Mouse (Mus musculus) embryonic facial prominence, embryonic 11.5 days (tissue): ENCODE measurements at regions not wholly inside any gene's neighbourhood (a gene's known extent, or its start where the extent isn't known, plus 50 kb on each side); places are given as distances from the start of the nearest gene placed in this dataset.

Source experiments
- ATAC-seq: fragments of 200-750 bp; cut with Nextera tagmentation; replicated peaks from 2 replicates; pipeline ENCODE4 v1.8.0; 2017; ENCODE audit warnings: low read depth; ENCODE audit not compliant: insufficient number of reproducible peaks, low FRiP score, low TSS enrichment
- DNase-seq: peaks from one replicate; pipeline ENCODE4 v3.0.0-alpha.2; 2015; ENCODE audit warnings: low spot score
- H3K27ac ChIP-seq: fragments of 300-500 bp; sonication (generic); replicated peaks from 2 replicates; pipeline ENCODE4 v1.5.1; 2014; ENCODE audit warnings: mild to moderate bottlenecking, low read depth, low read length, control low read depth
- H3K27me3 ChIP-seq: fragments of 300-500 bp; sonication (generic); 2 replicates; pipeline ENCODE4 v1.6.1; 2014; ENCODE audit warnings: mild to moderate bottlenecking, low read length, moderate library complexity, mixed read lengths; ENCODE audit not compliant: control insufficient read depth, insufficient read depth
- H3K36me3 ChIP-seq: fragments of 300-500 bp; sonication (generic); replicated peaks from 2 replicates; pipeline ENCODE4 v1.6.1; 2014; ENCODE audit warnings: low read depth, mild to moderate bottlenecking, low read length, moderate library complexity, mixed read lengths; ENCODE audit not compliant: control insufficient read depth, insufficient read depth
- H3K4me1 ChIP-seq: fragments of 300-500 bp; sonication (generic); 2 replicates; pipeline ENCODE4 v1.6.1; 2014; ENCODE audit warnings: low read length, mixed read lengths; ENCODE audit not compliant: control insufficient read depth, insufficient read depth
- H3K4me2 ChIP-seq: fragments of 300-500 bp; sonication (generic); 2 replicates; pipeline ENCODE4 v1.6.1; 2014; ENCODE audit warnings: low read depth, mild to moderate bottlenecking, control low read depth, low read length, moderate library complexity
- H3K4me3 ChIP-seq: fragments of 300-500 bp; sonication (generic); 2 replicates; pipeline ENCODE4 v1.5.1; 2014; ENCODE audit warnings: low read depth, low read length, control low read depth
- H3K9ac ChIP-seq: fragments of 300-500 bp; sonication (generic); replicated peaks from 2 replicates; pipeline ENCODE4 v1.6.1; 2014; ENCODE audit warnings: mild to moderate bottlenecking, control low read depth, low read length
- H3K9me3 ChIP-seq: fragments of 300-500 bp; sonication (generic); replicated peaks from 2 replicates; pipeline ENCODE4 v1.6.1; 2016; ENCODE audit warnings: mild to moderate bottlenecking, low read length, inconsistent platforms, mixed read lengths; ENCODE audit not compliant: control insufficient read depth
- WGBS: fragments of 180-500 bp; shearing (Covaris S2); extraction: QIAGEN DNeasy Blood & Tissue Kit; methylation state at CpG from one replicate; pipeline ENCODE4 v1.1.7; 2014; 5-methylcytosine and 5-hydroxymethylcytosine counted together

DNA sequence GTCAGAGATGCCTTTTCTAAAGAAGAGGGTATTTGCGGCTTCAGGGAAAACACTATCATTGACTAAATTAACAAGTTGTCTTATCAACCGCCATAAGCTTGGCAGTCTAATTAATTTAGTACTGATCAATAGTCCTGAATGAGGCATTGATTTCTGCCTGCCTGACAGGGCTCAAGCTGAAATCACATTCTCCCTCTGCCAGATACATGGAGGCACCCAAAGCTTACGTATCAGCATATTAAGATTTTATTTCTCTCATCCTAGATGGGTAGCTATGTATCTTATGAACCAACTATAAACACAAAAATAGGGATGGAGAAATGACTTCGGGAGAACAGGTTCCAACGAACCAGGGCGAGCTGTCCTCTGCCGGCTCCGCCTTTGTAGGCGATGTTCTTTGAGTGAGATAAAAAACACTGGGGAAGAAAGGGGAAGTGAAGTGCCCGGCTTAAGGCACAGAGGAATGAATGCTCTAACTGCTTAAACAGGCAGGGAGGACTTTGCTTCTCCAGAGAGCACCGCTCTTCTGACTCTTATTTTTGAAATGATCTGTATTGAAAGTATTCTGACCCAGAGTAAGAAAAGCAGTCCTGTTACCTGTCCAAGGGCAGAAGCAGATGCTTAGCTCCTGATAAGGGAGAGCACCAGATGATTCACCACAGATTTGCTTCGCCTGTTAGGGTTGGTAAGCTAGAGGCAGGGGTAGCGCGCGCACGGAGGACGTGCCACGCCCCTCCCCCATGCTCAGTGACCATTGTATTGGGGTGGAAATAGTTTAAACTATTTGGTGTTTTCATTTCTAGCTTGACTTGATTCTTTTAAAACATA lies 78.3 kb upstream of the Otx2 start:
- peak; percentile 28 for DNase-seq
- Histone ChIP-seq H3K36me3 (no peaks in the 10 kb centered on the region), H3K27me3 (peaks cover 8% of the 10 kb centered on the region; the same call in 1 of the 2 replicates), H3K4me1 (no peaks in the 10 kb centered on the region; the same call in 1 of the 2 replicates), H3K9me3 (no peaks in the 10 kb centered on the region), H3K27ac (no peak overlapping the region), H3K4me2 (peak overlapping the region; percentile 31), H3K4me3 (peak overlapping the region; percentile 6; the same call in 1 of the 2 replicates), H3K9ac (no peak overlapping the region)
- 9% methylated on average over 18 of the region's 18 CpGs for WGBS
- no peak for ATAC-seq

DNA sequence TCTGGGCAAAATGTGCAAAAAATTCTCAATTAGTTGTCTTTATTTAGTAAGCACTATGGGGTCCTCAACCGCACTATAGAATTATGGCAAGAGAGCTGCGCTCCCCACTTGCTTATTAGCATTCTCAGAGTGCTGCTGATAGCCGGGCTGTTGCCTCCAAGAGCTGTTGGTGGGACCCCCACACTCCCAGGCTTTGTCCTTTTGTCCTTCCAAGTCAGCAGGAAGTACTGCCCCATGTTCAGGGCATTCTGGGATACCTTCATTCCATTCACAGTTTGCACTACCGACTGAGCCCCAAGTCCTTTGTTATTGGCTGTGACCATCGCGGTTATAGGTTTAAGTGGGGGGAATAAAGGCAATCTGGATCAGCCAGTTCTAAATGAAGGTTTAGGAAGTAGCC lies 77.4 kb upstream of the Otx2 start:
- ATAC-seq: no peak
- H3K9ac ChIP-seq: no peak overlapping the region
- no peaks in the 10 kb centered on the region; the same call in 1 of the 2 replicates for H3K4me1 ChIP-seq
- DNase-seq: peak; percentile 26
- no peak overlapping the region for H3K27ac ChIP-seq
- H3K4me2 ChIP-seq: no peak overlapping the region
- no peaks in the 10 kb centered on the region for H3K36me3 ChIP-seq
- peaks cover 8% of the 10 kb centered on the region; the same call in 1 of the 2 replicates for H3K27me3 ChIP-seq
- no peak overlapping the region for H3K4me3 ChIP-seq
- H3K9me3 ChIP-seq: no peaks in the 10 kb centered on the region
- 22% methylated on average over 6 of the region's 6 CpGs for WGBS

GRCm38 (mm10) chr14:48748976-48749375 lies 75.4 kb upstream of the Otx2 start:
- H3K27me3 ChIP-seq: peaks cover 8% of the 10 kb centered on the region; the same call in 1 of the 2 replicates
- no peaks in the 10 kb centered on the region for H3K9me3 ChIP-seq
- H3K4me1 ChIP-seq: no peaks in the 10 kb centered on the region; the same call in 1 of the 2 replicates
- no peak overlapping the region for H3K27ac ChIP-seq
- ATAC-seq (no peak), DNase-seq (no peak)
- no peak overlapping the region for H3K4me2 ChIP-seq
- H3K36me3 ChIP-seq: no peaks in the 10 kb centered on the region
- no peak overlapping the region for H3K4me3 ChIP-seq
- 91% methylated on average over 12 of the region's 12 CpGs for WGBS
- no peak overlapping the region for H3K9ac ChIP-seq

- Histone ChIP-seq H3K4me1 (no peaks in the 10 kb centered on the region; the same call in 1 of the 2 replicates), H3K9me3 (no peaks in the 10 kb centered on the region), H3K36me3 (no peaks in the 10 kb centered on the region), H3K4me3 (no peak overlapping the region), H3K27me3 (peaks cover 8% of the 10 kb centered on the region; the same call in 1 of the 2 replicates), H3K9ac (no peak overlapping the region), H3K4me2 (no peak overlapping the region), H3K27ac (no peak overlapping the region)
- 87% methylated on average over 1 of the region's 1 CpGs for WGBS
- no peak for DNase-seq
- no peak for ATAC-seq
These were observed 74.3 kb upstream of the Otx2 start for GRCm38 (mm10) chr14:48747936-48748335.

GRCm38 (mm10) chr14:48740942-48741602 lies 67.5 kb upstream of the Otx2 start:
- no peaks in the 10 kb centered on the region for H3K27me3 ChIP-seq
- H3K27ac ChIP-seq: no peak overlapping the region
- DNase-seq (peak; percentile 34), ATAC-seq (no peak; the same call in 1 of the 2 replicates)
- no peaks in the 10 kb centered on the region for H3K36me3 ChIP-seq
- H3K4me3 ChIP-seq: no peak overlapping the region
- no peak overlapping the region for H3K9ac ChIP-seq
- WGBS: 35% methylated on average over 7 of the region's 7 CpGs
- H3K9me3 ChIP-seq: no peaks in the 10 kb centered on the region
- no peak overlapping the region for H3K4me2 ChIP-seq
- no peaks in the 10 kb centered on the region for H3K4me1 ChIP-seq

DNA sequence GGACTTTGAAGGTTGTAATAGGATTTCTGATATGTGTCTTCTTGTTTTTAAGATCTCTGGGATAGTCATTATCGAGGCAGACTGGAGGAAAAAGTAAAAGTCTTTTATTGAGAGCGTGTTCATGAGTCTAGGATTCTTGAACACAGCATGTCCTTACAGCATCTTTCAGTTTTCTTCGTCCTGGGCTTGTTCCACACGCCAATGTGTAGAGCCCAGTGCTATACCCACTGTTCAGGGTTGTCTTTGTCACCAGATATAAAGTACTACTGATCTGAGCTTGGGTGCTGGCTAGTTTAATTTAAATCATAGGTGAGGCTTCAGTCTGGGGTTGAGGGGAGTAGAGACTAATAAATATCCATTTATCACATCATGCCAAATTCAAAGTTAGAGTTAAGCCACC lies 65.5 kb upstream of the Otx2 start:
- no peak for ATAC-seq
- H3K4me2 ChIP-seq: no peak overlapping the region
- no peaks in the 10 kb centered on the region for H3K9me3 ChIP-seq
- 81% methylated on average over 4 of the region's 4 CpGs for WGBS
- DNase-seq: no peak
- H3K27ac ChIP-seq: no peak overlapping the region
- no peaks in the 10 kb centered on the region for H3K36me3 ChIP-seq
- H3K27me3 ChIP-seq: no peaks in the 10 kb centered on the region
- no peak overlapping the region for H3K9ac ChIP-seq
- H3K4me1 ChIP-seq: no peaks in the 10 kb centered on the region
- no peak overlapping the region for H3K4me3 ChIP-seq

GRCm38 (mm10) chr14:48738641-48739040 lies 65.0 kb upstream of the Otx2 start:
- Histone ChIP-seq H3K4me3 (no peak overlapping the region), H3K27me3 (no peaks in the 10 kb centered on the region), H3K9me3 (no peaks in the 10 kb centered on the region), H3K4me1 (no peaks in the 10 kb centered on the region), H3K9ac (no peak overlapping the region), H3K27ac (no peak overlapping the region), H3K36me3 (no peaks in the 10 kb centered on the region), H3K4me2 (no peak overlapping the region)
- DNase-seq (no peak), ATAC-seq (no peak)
- 72% methylated on average over 10 of the region's 10 CpGs for WGBS

DNA sequence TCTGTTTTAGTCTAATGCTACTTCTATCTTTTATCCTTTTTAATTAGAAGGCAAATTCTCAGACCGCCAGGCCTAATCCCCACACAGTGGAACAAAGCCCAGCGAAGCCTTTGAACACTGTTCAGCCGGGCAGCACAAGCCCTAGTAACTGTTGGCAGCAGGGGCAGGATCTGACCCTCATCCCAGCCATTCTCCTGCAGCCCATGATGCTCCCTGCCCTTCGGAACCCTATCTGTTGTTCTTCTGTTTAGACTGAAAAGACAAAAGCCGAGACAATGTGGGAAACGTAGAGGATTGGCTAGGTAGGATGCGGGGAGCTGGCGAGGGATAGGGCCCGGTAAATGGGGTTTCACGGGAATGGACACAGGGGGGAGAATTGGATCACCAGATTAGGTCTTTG lies 64.6 kb upstream of the Otx2 start:
- H3K4me2 ChIP-seq: no peak overlapping the region

More for the DNA sequence above, 64.6 kb upstream of the Otx2 start:
- Histone ChIP-seq H3K27ac (no peak overlapping the region), H3K4me3 (no peak overlapping the region), H3K9ac (no peak overlapping the region), H3K4me1 (no peaks in the 10 kb centered on the region), H3K36me3 (no peaks in the 10 kb centered on the region), H3K27me3 (no peaks in the 10 kb centered on the region), H3K9me3 (no peaks in the 10 kb centered on the region)
- 42% methylated on average over 10 of the region's 10 CpGs for WGBS
- DNase-seq: no peak
- no peak for ATAC-seq
